Mouse (Mus musculus): ENCODE results near the gene Ccdc28a.

Ccdc28a gene

DNA sequence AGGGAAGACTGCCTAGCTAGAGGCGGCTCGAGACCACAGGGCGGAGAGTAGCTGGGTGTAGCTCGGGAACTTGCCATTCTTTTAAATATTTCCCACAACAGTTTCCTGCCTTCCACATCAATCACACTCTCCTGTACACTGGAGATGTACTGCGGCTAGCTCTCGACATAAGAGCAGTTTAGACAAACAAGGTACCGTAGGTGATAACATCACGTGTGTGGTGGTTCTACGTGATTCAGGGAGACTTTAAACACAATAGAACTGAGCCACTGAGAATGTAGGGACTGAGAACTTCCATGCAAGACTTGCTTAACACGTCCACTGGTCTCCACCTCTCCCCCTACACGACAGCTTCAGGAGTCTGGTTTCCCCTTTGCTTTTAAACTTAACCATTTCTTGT, 41.6 kb downstream of the Ccdc28a start:
- DNase-seq: no peak

DNA sequence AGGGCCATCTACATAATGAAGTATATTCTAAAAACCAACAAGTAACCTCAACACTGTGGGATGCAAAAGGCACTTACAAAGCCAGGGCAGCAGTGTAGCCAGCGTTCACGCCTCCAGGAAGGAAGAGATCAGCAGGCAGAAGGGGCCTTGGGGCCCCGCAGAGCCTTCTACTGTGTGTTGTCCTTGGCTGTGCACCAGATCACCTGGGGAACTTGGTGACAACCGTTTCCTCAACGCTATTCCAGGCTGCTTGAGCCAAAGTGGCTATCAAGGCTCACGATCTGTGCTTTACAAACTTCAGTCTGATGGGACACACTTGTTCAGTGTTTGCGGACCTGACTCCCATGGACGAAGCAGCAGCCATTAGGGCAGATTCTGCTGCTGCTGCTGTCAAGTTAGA, 43.1 kb downstream of the Ccdc28a start:
- DNase-seq: no peak

DNA sequence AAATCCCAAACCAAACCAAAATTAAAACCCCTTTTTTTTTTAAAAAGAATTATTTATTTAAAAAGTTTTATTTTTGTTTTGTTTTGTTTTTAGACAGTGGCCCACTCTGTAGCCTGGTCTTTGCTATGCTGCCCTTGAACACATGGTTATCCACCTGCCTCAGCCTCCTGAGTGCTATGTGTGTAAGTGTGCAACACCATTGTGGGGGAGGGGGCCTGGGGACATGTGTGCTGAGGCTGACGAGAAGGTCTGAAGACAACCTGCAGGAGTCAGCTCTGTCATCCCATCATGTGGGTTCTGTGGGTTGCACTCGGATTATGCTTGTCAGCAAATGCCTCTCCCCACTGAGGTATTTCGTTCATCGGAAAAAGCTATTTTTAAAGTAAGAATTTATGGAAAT, 45.3 kb downstream of the Ccdc28a start:
- no peak for DNase-seq

DNA sequence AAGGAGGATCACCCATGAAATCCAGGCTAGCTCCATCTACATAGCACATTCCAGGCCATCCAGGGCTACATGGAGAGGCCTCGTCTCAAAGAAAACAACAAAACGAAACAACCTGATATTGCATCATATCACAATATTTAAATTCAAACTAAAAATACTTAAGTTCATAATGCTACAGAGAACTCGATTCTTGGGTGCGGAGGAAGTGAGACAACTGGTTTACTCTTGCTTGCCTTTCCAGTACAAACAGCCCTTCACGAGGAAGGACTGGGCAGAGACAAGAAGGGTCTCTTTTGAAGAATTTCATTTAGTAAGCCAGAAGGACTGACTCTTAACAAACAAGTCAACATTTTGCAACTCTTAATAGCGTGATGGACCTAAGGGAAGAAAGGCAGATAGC, 46.2 kb downstream of the Ccdc28a start:
- no peak for DNase-seq

DNA sequence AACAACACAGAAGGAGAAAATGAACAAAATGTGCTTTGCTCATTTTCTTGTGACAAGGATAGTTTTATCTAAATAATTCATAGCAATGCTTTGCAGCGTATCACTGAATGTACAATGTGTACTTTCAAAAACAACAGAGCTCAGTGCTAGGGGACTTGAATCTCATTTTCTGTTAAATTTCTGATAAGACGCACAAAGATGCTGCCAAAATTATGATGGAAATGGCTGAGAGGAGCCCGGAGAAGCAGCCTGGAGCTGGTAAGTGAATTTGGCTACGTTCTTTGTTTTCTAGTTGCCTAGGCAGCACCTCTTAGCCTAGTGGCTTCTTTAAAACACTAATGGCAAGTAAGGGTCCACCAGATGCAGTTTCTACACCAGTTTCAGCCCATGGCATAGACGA, 52.6 kb downstream of the Ccdc28a start:
- no peak for DNase-seq

DNA sequence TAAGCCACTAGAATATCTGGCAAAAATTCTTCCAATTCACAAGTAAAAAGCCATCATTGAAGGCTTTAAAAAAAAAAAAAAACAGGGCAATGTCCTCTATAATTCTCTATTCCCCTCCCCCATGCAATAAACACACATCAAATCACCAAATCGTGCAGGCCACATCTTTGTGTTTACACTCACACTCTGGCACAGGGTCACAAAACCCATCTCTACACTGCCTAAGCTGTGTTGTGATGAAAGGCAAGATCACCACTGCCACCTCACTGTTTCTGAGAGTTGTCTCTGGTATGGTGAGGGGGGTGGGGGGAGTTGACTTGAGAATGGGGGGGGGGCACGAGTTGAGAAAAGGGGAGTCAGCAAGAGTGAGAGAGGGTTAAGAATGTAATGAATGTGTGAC, 57.5 kb downstream of the Ccdc28a start:
- DNase-seq: no peak

DNA sequence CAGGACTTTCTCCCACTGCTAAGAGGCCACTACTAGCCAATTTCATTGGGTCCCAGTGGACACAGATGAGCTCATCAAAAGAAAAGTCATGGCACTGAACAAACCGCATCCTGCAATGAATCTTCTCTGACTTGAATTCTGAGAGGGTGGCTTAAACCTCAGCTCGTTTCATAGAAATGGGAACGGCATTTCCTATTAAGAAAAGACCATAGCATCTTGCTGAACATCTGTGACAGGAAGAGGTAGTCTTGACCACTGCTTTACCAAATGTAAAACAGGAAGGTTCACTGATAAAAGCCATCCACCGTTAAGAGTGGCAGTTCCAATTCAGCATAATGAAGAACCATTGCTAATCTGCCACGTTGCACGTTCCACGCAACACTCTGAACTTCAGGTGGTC, 58.1 kb downstream of the Ccdc28a start:
- no peak for DNase-seq

DNA sequence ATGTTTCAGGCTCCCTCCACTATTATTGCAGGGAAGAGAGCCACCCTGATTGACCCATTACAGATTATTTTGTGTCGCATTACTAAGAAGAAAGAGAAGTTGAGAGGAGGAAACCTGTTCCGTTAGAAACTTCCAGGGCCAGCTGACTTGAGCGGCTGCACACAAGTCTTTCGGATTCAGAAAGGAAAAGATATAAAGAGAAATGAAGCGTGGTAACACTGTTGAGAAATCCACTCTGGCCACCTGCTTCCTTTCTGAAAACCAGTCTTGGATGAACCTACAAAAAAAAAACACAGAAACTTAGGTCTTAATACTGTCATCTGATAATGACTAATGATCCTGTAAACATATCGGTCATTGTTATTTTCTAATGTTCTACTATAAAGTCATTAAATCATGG, 59.7 kb downstream of the Ccdc28a start:
- DNase-seq: no peak
